Mouse (Mus musculus): ENCODE results near the gene Cidec.

Gene Cidec

GRCm38 (mm10) chr6:113406683-113407082 is 28.9 kb downstream of the Cidec start:
- peak; percentile 42 for DNase-seq (ENCODE audit: low read depth, low spot score)

GRCm38 (mm10) chr6:113405483-113405882 is 30.1 kb downstream of the Cidec start:
- no peak for DNase-seq (ENCODE audit: low read depth, low spot score)

- no peak for DNase-seq (ENCODE audit: low read depth, low spot score)
Measured at GRCm38 (mm10) chr6:113404649-113405448, 30.7 kb downstream of the Cidec start.

- DNase-seq (ENCODE audit: low read depth, low spot score): no peak
Measured at GRCm38 (mm10) chr6:113402094-113402493, 33.5 kb downstream of the Cidec start.

- no peak for DNase-seq (ENCODE audit: low read depth, low spot score)
Measured at GRCm38 (mm10) chr6:113396270-113397030, 39.1 kb downstream of the Cidec start.

GRCm38 (mm10) chr6:113395501-113395900 is 40.1 kb downstream of the Cidec start:
- DNase-seq (ENCODE audit: low read depth, low spot score): peak; percentile 27

- DNase-seq (ENCODE audit: low read depth, low spot score): no peak
Measured at GRCm38 (mm10) chr6:113394811-113395210, 40.7 kb downstream of the Cidec start.

GRCm38 (mm10) chr6:113393951-113394350 is 41.6 kb downstream of the Cidec start:
- DNase-seq (ENCODE audit: low read depth, low spot score): no peak

GRCm38 (mm10) chr6:113392387-113393071 is 43.0 kb downstream of the Cidec start:
- no peak for DNase-seq (ENCODE audit: low read depth, low spot score)

- DNase-seq (ENCODE audit: low read depth, low spot score): no peak
Measured at GRCm38 (mm10) chr6:113392015-113392386, 43.6 kb downstream of the Cidec start.

- DNase-seq (ENCODE audit: low read depth, low spot score): peak; percentile 13
Measured at GRCm38 (mm10) chr6:113390715-113391114, 44.8 kb downstream of the Cidec start.

- peak; percentile 60 for DNase-seq (ENCODE audit: low read depth, low spot score)
Measured at GRCm38 (mm10) chr6:113388960-113389359, 46.6 kb downstream of the Cidec start, which contains the start of gene Ttll3. Gene Ttll3, plus strand, starts transcription at chr6:113389260.

- no peak for DNase-seq (ENCODE audit: low read depth, low spot score)
Measured at GRCm38 (mm10) chr6:113386025-113386424, 49.5 kb downstream of the Cidec start.

- DNase-seq (ENCODE audit: low read depth, low spot score): no peak
Measured at GRCm38 (mm10) chr6:113385160-113385714, 50.3 kb downstream of the Cidec start.

GRCm38 (mm10) chr6:113384351-113384927 is 51.1 kb downstream of the Cidec start:
- no peak for DNase-seq (ENCODE audit: low read depth, low spot score)

GRCm38 (mm10) chr6:113380480-113380879 is 55.1 kb downstream of the Cidec start:
- DNase-seq (ENCODE audit: low read depth, low spot score): peak; percentile 61

GRCm38 (mm10) chr6:113379246-113379645 is 56.3 kb downstream of the Cidec start:
- no peak for DNase-seq (ENCODE audit: low read depth, low spot score)

- DNase-seq (ENCODE audit: low read depth, low spot score): peak; percentile 99
Measured at GRCm38 (mm10) chr6:113377496-113378385, 57.8 kb downstream of the Cidec start, which contains the start of the genes Tada3 and Arpc4. Gene Tada3, minus strand, starts transcription at chr6:113377883. Gene Arpc4, plus strand, starts transcription at chr6:113378115.

- DNase-seq (ENCODE audit: low read depth, low spot score): no peak
Measured at GRCm38 (mm10) chr6:113377172-113377495, 58.4 kb downstream of the Cidec start.

Data from 3T3-L1 (cell line).